Mouse (Mus musculus): ENCODE data around the gene Sun2.

Sun2 gene

GRCm38 (mm10) chr15:79720796-79721195 lies 21.5 kb downstream of the Sun2 start:
- DNase-seq = no peak

- DNase-seq = no peak
These were observed 22.1 kb downstream of the Sun2 start for GRCm38 (mm10) chr15:79720267-79720666.

GRCm38 (mm10) chr15:79716710-79717109 lies 25.6 kb downstream of the Sun2 start:
- DNase-seq = no peak

GRCm38 (mm10) chr15:79715646-79716045 lies 26.7 kb downstream of the Sun2 start:
- no peak for DNase-seq

- no peak for DNase-seq
These were observed 34.0 kb downstream of the Sun2 start for GRCm38 (mm10) chr15:79708229-79708822.

GRCm38 (mm10) chr15:79706603-79707214 lies 35.6 kb downstream of the Sun2 start:
- DNase-seq = no peak

GRCm38 (mm10) chr15:79697558-79698187 lies 44.7 kb downstream of the Sun2 start:
- DNase-seq = no peak

GRCm38 (mm10) chr15:79697011-79697410 lies 45.3 kb downstream of the Sun2 start:
- no peak for DNase-seq

- DNase-seq = no peak
These were observed 45.8 kb downstream of the Sun2 start for GRCm38 (mm10) chr15:79696508-79696907.

- DNase-seq = no peak
These were observed 46.8 kb downstream of the Sun2 start for GRCm38 (mm10) chr15:79695516-79695915.

GRCm38 (mm10) chr15:79694512-79694911 lies 47.8 kb downstream of the Sun2 start:
- no peak for DNase-seq

GRCm38 (mm10) chr15:79693740-79694139 lies 48.6 kb downstream of the Sun2 start:
- DNase-seq = peak; percentile 69

GRCm38 (mm10) chr15:79692334-79692733 lies 50.0 kb downstream of the Sun2 start:
- DNase-seq = no peak

GRCm38 (mm10) chr15:79691023-79691508 lies 51.3 kb downstream of the Sun2 start:
- DNase-seq = peak; percentile 60

GRCm38 (mm10) chr15:79690426-79691022 lies 51.8 kb downstream of the Sun2 start, which contains the start of gene Gtpbp1:
Gene Gtpbp1, plus strand, starts transcription at chr15:79690845.
- DNase-seq = peak; percentile 94

- DNase-seq = no peak
These were observed 52.5 kb downstream of the Sun2 start for GRCm38 (mm10) chr15:79689662-79690425.

- DNase-seq = no peak
These were observed 53.9 kb downstream of the Sun2 start for GRCm38 (mm10) chr15:79688268-79688956.

GRCm38 (mm10) chr15:79687646-79688267 lies 54.6 kb downstream of the Sun2 start, which contains the start of gene Josd1:
Gene Josd1, minus strand, starts transcription at chr15:79687919.
- DNase-seq = peak; percentile 98

GRCm38 (mm10) chr15:79687175-79687574 lies 55.2 kb downstream of the Sun2 start:
- no peak for DNase-seq

GRCm38 (mm10) chr15:79686046-79686869 lies 56.1 kb downstream of the Sun2 start:
- no peak for DNase-seq

GRCm38 (mm10) chr15:79685141-79685641 lies 57.1 kb downstream of the Sun2 start:
- DNase-seq = no peak

All from thymus, postnatal 14 days (tissue).